Mouse (Mus musculus) CH12F3 (cell line): ENCODE data around the gene Plp2.
"Not testable (repeated sequence)": the region's sequence is repeated elsewhere in the genome, so short reads cannot be mapped to it uniquely, and the experiment has no call there.

Experiments used
- in situ Hi-C: fragments of 300-500 bp; cut with MboI; formaldehyde crosslinking; loops from 2 replicates; pipeline ENCODE4 v1.14.3; 2020; ENCODE audit warnings: low sequenced_read_pairs

The Plp2 gene

DNA sequence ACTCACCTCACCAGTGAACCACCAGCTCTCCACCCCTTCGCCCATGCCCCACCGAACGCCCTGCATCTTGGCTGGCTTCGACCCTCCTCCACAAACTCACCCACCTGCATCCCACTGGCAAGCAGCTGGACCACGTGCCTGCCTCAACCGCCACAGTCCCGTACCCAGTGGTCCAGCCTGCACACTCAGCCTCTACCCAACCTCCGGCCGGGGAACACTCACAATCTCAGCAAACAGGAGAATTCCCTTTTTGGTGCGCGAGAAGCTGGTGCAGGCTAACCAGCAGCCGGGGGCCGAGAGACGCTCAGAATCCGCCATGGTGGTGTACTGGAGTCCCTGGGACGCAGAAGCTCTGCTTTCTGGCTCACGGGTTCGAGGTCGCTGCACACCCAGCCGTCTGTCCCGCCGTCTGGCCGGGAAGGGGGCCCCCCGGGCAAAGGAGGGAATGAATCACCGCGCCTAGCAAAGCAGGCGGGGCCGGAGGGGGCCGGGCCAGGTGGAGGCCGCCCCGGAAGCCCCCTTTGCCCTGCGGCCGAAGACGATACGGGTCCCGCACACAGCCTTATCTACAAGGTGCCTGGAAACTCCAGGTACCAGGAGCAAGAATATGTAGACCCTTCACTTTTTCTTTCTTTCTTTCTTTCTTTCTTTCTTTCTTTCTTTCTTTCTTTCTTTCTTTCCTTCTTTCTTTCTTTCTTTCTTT, at the start of gene Plp2:
Gene Plp2 (minus strand): TSS at position 470 of the 703 bp plus-strand sequence.
- in situ Hi-C loops, result no loop called here

DNA sequence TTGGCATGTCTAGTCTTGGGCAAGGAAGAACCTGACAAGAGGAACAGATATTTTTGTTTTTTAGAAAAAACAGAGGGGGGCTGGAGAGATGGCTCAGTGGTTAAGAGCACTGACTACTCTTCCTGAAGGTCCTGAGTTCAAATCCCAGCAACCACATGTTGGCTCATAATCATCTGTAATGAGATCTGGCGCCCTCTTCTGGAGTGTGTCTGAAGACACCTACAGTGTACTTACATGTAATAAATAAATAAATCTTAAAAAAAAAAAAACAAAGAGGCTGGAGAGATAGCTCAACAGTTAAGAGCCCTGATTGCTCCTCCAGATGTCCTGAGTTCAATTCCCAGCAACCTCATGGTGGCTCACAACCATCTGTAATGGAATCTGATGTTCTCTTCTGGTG, 44.9 kb upstream of the Plp2 start:
- in situ Hi-C loops, result not testable (repeated sequence)

DNA sequence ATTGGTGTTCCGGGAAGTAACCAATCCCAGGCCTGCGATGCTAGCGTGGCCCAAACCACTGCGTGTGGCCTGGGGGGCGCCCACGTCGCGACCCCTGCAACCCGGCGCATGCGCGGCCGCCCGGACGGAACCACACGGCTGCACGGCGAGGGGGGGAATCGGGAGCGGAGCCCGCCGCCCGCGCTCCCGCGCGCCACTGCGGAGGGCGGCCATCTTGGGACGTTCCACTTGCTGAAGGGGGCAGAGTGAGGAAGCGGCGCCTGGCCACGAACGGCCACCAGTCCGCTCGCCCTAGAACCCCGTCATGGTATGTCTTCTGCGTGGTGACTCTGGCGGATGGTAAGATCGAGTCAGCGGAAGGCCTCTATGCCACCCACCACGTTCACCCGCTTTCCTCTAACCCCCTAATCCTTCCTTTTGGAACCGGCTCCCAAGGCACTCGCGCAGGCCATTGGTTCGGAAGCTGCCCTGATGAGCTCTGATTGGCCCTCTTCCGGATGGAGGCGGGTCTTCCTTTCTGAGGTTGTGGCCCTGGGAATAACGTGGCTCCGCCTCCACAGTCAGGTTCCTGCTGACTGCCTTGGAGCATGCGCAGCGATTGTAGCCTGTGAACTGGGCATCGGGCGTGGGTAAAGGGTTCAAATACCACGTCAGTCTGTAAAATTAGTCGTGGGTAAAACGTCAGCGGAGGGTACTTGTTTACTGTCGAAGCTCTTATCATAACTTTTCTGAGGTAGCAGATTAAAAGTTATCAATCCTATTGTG, 43.1 kb upstream of the Plp2 start, which contains the start of gene Wdr45:
Gene Wdr45 (plus strand): TSS at position 199 of the 765 bp plus-strand sequence.
- in situ Hi-C loops, result not testable (repeated sequence)

DNA sequence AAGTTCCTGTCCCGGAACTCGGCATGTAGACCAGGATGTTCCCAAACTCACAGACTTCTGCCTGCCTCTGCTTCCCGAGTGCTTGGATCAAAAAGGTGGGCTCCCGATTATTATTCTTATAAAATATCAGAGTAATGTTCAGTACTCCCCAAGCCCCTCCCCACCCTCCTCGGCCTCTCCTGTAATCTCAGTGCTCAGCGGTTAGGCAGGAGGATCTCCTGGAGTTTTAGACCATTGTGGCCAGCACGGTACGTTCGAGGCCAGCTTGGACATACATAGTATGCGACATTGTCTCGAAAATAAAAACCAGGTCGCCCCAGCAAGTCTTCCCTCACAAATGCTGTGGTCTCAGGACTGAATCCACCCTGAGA, 42.6 kb upstream of the Plp2 start:
- in situ Hi-C loops, result not testable (repeated sequence)

DNA sequence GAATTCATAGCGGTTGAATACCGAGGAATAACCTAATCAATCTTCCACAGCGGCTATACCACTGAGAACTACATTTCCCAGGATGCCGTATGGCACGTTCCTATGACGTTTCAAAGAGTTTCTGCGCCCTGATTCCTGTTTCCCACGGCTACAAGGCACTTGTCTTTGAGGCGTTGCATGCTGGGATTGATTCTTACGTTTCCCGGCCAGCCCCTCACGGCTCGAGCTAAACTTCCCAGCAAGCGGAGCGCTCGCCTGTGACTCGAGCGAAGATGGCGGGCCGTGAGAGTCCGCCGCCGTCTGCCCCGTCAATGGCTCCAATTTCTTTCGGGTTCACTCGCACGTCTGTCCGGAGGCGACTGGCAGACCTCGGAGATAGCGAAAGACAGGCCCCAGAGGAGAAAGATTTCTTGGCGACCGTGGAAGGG, 25.8 kb upstream of the Plp2 start, which contains the start of gene Gpkow:
Gene Gpkow (plus strand): TSS at position 178 of the 428 bp plus-strand sequence.
- in situ Hi-C loops, result loop anchor here (25.0 kb wide), 1 partner anchor 235 kb away; no protein-coding TSS in a partner anchor

DNA sequence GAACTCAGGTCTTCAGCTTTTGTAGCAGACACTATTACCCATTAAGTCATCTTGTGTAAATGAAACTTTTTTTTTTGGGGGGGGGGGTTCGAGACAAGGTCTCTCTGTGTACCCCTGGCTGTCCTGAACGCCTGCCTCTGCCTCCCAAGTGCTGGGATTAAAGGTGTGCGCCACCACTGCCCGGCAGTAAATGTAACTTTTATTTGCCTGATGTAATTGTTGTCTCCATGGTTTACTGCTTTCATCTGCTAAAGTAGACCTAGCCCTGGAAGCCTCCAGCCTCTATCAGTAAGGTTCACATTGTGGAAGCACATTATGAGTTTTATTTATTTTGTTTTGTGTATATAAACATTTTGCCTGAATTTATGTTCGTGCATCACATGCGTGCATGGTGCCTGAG, 25.3 kb upstream of the Plp2 start:
- in situ Hi-C loops, result loop anchor here (25.0 kb wide), 1 partner anchor 234 kb away; no protein-coding TSS in a partner anchor

DNA sequence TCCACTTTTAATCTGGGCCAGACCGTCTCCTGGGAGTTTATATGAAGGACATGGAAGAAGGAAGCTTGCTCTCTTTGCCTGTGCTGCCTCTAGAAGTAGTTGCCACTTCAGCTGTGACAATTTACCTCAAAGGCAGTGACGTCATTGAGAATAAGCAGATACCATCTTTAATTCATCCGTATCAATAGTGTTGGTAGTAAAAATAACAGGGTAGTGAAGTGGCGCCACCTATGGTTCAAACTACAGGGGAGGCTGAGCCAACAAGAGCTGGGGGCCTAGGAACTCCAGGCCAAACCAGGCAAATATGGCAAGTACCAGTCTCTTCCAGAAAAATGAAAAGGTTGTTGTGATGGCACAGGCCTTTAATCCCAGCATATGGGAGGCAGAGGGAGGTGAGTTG, 21.7 kb upstream of the Plp2 start:
- in situ Hi-C loops, result loop anchor here (25.0 kb wide), 1 partner anchor 231 kb away; no protein-coding TSS in a partner anchor

DNA sequence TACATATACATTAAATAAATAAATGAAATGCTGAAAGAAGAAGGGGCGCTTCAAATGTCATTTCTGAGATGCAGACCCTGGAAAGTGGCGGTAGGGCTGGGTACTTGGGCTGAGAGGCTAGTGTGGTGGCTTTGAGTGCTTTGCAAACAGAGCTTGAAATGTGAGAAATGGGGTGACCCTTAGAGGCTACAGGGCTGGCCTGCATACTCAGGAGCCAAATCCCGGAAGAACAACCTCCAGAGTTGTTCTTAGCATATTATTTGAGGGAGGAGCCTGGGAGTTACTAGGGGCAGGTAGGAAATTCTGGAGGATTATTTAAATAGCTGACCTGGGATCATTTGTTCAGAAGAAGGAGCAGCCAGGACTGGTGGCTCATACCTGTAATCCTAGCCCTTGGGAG, 19.3 kb upstream of the Plp2 start:
- in situ Hi-C loops, result loop anchor here (25.0 kb wide), 1 partner anchor 228 kb away; no protein-coding TSS in a partner anchor

DNA sequence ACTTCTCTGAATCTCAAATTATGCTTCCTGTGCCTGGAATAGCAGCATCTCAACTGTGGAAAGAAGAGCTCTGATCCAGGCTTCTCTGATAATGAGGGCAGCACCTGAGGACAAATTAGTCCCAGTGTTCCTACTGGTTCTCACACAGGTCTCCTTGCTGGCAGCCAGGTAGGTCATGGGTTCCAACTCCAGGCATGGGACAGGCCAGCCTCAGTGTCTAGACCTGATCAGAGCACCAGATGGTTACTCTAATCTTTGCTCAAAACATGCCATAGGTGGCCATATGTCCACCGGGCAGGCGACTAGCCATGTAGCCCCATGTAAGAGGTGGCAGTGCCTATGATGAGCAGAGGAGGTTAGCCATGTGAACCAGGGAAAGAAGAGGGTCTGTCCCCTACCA, 17.1 kb upstream of the Plp2 start:
- in situ Hi-C loops, result loop anchor here (25.0 kb wide), 1 partner anchor 226 kb away; no protein-coding TSS in a partner anchor

DNA sequence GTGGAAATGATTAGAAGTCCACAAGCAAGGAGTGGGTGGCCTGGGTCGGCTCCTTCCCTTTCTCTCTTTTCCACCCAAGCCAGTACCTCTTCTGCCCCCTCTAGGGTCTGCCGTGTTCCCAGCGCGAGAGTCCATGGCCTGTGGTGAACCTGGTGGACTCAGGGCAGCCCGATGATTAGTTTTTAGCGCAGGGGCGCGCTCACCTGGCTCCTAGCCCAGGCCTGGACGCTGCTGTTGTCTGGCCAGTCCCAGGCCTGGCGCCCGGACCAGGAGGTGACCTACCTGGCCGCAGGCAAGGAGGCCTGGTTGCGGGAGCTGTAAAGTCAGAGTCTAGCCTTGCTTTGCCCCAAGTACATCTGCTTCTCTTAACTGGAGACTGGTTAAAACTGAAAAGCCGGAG, 9.7 kb upstream of the Plp2 start, which contains the start of gene Magix:
Gene Magix (minus strand): TSS at position 388 of the 400 bp plus-strand sequence.
- in situ Hi-C loops, result loop anchor here (25.0 kb wide), 1 partner anchor 219 kb away; no protein-coding TSS in a partner anchor

DNA sequence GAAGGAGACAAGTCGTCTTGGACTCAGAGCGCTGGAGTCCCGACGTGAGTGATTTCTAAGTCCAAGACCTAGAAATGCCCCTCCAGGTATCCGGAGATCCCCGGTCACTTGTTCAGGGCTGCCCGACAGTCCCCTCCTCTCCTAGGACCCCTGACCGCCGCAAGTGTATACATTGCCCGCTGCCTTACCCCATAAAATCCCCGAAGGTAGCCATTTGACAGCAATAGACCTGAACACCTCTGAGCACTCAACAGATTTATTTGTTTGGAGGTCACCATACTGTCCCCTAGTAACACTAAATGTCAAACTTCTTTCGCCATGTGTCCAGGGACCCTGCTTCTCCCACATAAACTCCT, 8.8 kb upstream of the Plp2 start:
- in situ Hi-C loops, result loop anchor here (25.0 kb wide), 1 partner anchor 218 kb away; no protein-coding TSS in a partner anchor

DNA sequence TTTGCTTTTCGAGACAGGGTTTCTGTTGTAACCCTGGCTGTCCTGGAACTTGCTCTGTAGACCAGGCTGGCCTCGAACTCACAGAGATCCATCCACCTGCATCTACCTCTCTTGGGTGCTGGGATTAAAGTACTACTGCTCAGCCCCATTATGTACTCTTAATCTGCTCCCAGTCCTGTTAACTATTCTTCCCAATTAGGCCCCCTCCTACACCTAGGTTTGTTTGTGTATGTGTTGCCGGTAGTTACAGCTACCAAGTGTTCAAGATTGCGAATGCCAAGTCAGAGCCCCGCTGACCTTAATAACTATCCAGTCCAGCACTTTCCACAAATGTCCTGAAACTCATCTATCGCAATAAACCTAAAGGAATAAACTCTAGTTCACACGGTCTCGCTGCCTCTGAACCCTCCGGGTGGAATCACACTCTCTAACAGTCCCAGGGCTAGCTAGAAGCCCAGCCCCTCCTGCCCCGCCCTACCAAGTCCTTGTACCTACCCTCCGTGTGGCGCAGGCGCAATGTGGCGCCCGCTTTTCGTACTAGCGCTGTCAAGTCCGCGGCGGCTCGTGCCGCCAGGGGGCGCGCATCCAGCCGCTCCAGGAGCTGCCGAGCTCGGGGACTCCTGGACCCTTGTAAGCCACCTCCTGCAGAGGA, 8.3 kb upstream of the Plp2 start:
- in situ Hi-C loops, result loop anchor here (25.0 kb wide), 1 partner anchor 217 kb away; no protein-coding TSS in a partner anchor

DNA sequence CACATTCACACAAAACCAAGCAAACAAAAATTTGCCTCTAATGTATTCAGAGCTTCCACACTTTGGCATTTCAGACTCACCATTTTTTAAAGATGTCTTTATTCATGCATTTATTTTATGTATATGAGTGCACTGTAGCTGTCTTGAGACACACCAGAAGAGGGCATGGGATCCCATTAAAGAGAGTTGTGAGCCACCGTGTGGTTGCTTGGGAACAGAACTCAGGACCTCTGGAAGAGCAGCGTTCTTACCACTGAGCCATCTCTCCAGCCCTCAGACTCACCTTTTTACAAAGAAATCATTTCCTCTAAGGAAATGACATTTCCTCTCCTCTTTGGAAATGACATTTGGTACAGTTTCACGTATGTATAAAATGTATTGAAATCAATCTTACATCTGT, 7.8 kb upstream of the Plp2 start:
- in situ Hi-C loops, result loop anchor here (25.0 kb wide), 1 partner anchor 217 kb away; no protein-coding TSS in a partner anchor

DNA sequence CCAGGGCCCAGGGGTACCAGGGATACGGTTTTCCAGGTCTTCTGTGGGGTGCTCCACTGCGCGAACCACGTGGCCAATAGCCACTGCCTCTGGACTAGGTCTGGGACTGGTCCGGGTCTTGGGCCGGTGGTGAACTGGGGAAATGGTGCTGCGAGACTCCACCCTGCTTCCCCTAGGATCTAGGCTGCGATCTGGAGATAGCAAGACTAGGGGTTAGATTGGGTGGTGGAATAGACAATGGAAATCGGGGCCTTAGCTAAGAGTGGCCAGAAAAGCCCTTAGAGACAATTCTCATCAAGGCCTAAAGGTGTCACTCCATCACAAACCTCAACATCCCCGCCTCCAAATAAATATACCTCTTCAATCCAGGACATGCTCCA, 3.8 kb upstream of the Plp2 start:
- in situ Hi-C loops, result loop anchor here (25.0 kb wide), 1 partner anchor 213 kb away; no protein-coding TSS in a partner anchor

DNA sequence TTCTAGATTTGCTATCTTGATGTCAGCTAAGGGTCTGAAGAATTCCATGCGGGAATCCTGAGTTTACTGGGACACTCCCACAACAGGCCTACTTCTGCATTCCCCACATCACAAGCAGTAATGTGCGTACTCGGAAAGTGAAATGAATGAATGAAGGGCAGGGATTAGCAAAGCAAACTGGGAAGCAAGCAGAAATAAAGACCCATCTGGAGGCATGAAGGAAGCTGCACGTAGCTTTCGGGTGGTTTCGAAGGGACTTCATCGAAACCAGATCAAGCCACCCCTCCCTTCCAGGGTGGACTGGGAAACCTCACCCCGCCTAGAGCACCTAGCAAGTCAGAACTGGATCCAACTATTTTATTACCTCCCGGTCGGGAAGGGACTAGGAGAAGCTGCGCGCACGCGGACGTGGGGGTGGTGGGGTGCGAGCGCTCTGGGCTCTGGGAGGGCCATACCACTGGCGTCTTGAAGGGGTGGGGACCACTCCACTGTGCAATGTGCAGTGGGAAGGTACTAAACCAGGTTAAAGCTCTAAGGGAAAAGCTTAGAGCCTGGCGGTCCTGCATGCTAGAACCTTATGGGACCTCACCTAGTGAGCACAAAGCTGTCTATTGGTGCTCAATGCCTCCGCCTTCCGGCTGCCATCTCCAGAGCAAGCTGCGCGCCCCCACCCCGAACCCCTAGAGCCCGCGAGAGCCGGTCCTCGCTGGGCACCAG, 3.3 kb upstream of the Plp2 start:
- in situ Hi-C loops, result no loop called here

DNA sequence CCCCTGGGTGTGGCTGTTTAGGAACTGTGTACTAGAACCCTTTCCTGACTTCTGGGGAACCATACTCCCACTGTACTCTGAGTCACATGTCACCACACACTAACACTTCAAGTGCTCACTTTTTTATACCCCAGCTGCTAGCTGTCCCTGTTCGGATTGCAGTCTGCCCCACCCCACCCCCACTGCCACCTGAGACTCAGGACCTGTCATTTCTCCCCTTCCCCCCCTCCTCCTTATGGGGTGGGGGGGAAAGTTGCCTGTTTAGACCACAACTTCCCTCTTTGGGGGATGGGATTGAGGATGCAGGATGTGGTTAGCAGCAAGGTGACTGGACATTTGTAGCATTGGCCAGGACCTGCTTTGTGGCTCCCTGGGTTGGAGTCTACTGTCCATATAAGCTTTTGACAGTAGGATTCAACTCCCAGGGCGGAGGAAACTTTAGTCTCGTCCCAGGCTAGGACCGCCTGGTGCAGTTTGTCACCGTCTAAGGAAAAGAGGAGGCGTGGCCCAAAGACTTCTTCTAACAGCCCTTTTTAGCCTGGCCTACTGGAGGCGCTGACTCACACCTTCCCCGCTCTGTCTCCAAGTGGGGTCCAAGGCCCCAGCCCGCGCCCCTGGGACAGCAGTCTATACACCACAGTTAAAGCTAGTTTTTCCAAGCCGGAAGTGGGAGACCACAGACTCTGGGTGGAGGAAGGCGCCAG, 2.5 kb upstream of the Plp2 start:
- in situ Hi-C loops, result no loop called here

DNA sequence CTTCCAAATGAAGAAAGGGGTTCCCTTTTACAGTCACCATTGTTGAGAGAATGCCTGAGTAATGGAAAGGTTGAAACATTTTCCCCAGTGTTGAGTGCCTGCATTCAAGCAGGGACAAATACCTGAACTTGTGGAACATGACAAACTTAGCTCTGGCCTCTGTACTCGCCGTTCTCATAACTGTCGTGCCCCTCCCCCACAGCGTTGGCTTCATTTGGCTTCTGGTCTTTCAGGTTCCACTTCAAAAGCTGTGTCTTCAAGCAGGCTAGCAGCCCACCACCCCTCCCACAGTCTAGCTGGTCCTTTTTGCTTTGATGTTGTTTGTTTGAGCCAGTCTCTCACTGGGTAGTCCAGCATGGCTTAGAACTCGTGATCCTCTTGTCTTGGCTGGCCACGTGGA, 1.5 kb upstream of the Plp2 start:
- in situ Hi-C loops, result no loop called here

DNA sequence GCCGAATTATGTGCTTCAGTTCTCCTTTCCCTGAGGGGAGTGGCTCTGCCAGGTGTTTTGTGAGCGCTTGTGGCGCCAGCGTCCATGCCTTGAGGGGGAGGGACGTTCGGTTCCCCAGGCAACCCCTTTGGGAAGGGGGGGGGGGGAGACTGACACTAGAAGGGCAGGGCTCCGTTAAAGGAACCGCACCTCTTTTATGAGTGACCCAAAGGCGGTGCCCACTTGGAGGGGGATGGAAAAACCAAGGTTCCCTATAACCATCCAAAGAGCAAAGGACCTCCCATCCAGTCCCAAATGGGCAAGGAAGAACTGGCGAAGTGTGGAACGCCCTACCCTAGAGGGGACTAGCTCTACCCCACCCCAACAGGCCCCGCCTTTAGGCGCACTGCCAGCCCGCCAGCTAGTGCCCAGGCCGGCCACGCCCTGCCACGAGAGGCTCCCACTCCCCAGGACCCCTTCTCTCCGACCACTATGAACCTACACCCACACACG, 754 bp downstream of the Plp2 start:
- in situ Hi-C loops, result no loop called here

DNA sequence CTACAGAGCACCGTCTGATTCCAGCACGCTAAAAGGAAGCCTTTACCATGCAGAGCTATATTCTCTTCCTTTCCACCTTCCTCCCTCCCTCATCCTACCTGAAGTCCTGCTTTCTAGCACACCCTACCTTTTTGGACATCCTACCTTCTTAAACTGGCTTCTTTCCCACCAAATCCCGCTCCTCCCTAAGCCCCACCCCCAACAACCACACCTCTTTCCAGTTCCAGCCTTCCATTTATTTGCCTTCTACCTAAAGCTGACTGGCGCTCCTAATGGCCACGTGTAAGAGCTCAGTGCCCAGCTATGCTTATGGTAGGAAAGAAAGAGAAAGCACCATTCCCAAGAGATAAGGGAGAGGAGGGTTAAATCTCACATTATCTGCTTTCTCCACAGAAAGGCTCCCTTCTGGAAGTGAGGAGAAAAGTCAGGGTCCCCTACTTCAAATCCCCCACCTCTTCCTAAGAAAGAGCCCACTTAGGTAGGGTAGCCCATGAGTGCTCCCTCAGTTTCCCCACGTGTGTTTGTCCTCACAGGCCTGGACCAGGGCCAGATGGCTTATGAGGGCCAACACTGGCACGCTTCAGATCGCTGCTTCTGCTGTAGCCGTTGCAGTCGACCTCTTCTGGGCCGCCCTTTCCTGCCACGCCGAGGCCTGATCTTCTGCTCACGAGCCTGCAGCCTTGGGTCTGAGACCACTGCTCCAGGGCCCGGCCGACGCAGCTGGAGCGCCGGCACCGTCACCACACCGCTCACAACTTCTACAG, 5.3 kb downstream of the Plp2 start:
- in situ Hi-C loops, result no loop called here
